ENCODE assay signal across 16 mouse cellular contexts in the genomic region with DNA sequence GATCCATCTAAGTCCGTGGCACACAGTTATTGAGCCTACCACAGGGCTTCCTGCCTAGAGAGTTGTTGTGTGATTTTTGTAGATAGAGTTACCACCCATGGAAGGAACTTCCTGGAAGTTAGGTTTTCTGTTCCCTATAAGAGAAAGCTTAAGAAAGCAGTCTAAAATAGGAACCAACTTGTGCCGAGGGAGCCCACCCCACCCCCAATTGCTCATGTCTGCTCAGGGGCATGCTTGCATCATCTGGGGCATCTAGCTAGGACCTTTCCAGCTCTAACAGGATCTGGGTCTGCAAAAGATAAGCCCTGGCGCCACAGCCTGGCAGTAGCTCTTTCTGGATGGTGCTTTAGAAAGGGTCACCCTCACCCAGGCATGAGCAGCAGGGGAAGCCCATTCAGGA. TPM values are rescaled to one million over a fixed set of nuclear protein-coding genes. Genes with fewer than 3 reads are reported as not detected.
A peak's percentile ranks its signal among the peaks of the same experiment; 100 is the strongest.
DNase-seq lines count a peak whose midpoint lies in the region; ATAC-seq and TF ChIP-seq lines count a peak whose summit lies in the region.
"Had no signal": no experiment of that assay in that cellular context is flagged by ENCODE, and none has a peak within 500 bp of the region (broad histone marks: within the 10 kb centered on the region; RNA-seq: fewer than 3 reads in every experiment).

No protein-coding gene starts in this region.

- DNase-seq in gastrocnemius, adult 2 months, result no peak
- DNase-seq in gastrocnemius, postnatal 4 days (ENCODE audit: low spot score in 2 of 2), result no peak
- DNase-seq in left cerebral cortex, postnatal 14 days (ENCODE audit: low spot score in 2 of 2), result peak; percentile 30 to 52
- no peak for DNase-seq in left cerebral cortex, adult 8-10 months (ENCODE audit: low spot score in 2 of 2)
- DNase-seq in cerebellum, adult 9-10 months, result no peak
- no peak for DNase-seq in gastrocnemius, postnatal 10 days
- DNase-seq: adrenal gland, adult 2 months; cerebellum, adult 2 months; kidney, postnatal 14 days; spleen, adult 18-20 months; thymus, adult 18-20 months had no signal

- TF ChIP-seq CTCF in gastrocnemius, adult 2 months (IDR thresholded peaks at IDR 0.05), result no peak

- intact Hi-C loops in gastrocnemius, adult 2 months (cut with DNase I), result no loop called here
- intact Hi-C loops in left cerebral cortex, postnatal 14 days (cut with DNase I), result no loop called here

- H3K27ac ChIP-seq in gastrocnemius, adult 2 months, result peak overlapping the region; percentile 46
- H3K27ac ChIP-seq: embryonic facial prominence, embryonic 15.5 days; hindbrain, embryonic 10.5 days; midbrain, embryonic 10.5 days had no signal

- H3K4me3 ChIP-seq in gastrocnemius, adult 2 months, result no peak overlapping the region
- H3K4me3 ChIP-seq: embryonic facial prominence, embryonic 15.5 days; hindbrain, embryonic 10.5 days; midbrain, embryonic 10.5 days had no signal

- peak; percentile 68 to 69 for ATAC-seq in hematopoietic stem cell, adult 5-6 weeks (replicated peaks in 1 of 2; ENCODE audit: insufficient read depth in 1 of 2, low FRiP score in 2 of 2, low TSS enrichment in 1 of 2, low read depth in 1 of 2, poor library complexity in 2 of 2, severe bottlenecking in 2 of 2)
- peak; percentile 55 for ATAC-seq in monocyte, adult 5-6 weeks (replicated peaks; ENCODE audit: insufficient number of reproducible peaks, low FRiP score, low TSS enrichment, poor library complexity, severe bottlenecking)

RNA-seq across cellular contexts. Expression of gene Ubtd1, which starts 24.1 kb away (rescaled TPM):
- total RNA-seq in gastrocnemius, adult 2 months (2021), result 10 to 100 TPM; 14.5 to 15.1 TPM
- total RNA-seq in gastrocnemius, postnatal 4 days (2021), result 10 to 100 TPM; 37.5 to 39.7 TPM
- total RNA-seq in left cerebral cortex, postnatal 14 days (2021), result 10 to 100 TPM; 11.2 to 12.8 TPM
- 10 to 100 TPM; 12.0 to 13.2 (median 12.5) TPM for total RNA-seq in left cerebral cortex, adult 8-10 months (2022)
- 3.3 and 14.9 TPM in 2 replicates for total RNA-seq in hematopoietic stem cell, adult 5-6 weeks (2017)
- total RNA-seq in monocyte, adult 5-6 weeks (2017), result 8.2 to 10.9 TPM (median 10.0 TPM) in 3 replicates
- total RNA-seq in gastrocnemius, postnatal 10 days (2021), result 10 to 100 TPM; 23.3 to 27.6 TPM

RNA-seq across cellular contexts. Expression of gene Mms19, which starts 24.7 kb away (rescaled TPM):
- total RNA-seq in gastrocnemius, adult 2 months (2021), result 10 to 100 TPM in 1 of 2 experiments, 1 to 10 TPM in 1; 8.8 to 10.5 TPM
- 10 to 100 TPM; 20.5 to 29.1 TPM for total RNA-seq in gastrocnemius, postnatal 4 days (2021)
- 10 to 100 TPM; 26.7 to 35.6 TPM for total RNA-seq in left cerebral cortex, postnatal 14 days (2021)
- total RNA-seq in left cerebral cortex, adult 8-10 months (2022), result 10 to 100 TPM; 29.3 to 43.8 (median 34.7) TPM
- total RNA-seq in hematopoietic stem cell, adult 5-6 weeks (2017), result 23.1 and 24.8 TPM in 2 replicates
- 18.6 to 55.2 TPM (median 41.6 TPM) in 3 replicates for total RNA-seq in monocyte, adult 5-6 weeks (2017)
- total RNA-seq in gastrocnemius, postnatal 10 days (2021), result 10 to 100 TPM in 1 of 2 experiments, 1 to 10 TPM in 1; 9.2 to 12.9 TPM

RNA-seq across cellular contexts. Expression of gene Ankrd2, which starts 30.2 kb away (rescaled TPM):
- total RNA-seq in gastrocnemius, adult 2 months (2021), result 100 to 1,000 TPM; 154 to 235 TPM
- total RNA-seq in gastrocnemius, postnatal 4 days (2021), result 10 to 100 TPM; 50.1 to 73.1 TPM
- under 1 TPM in 1 of 2 experiments, not detected in 1; 0.32 TPM for total RNA-seq in left cerebral cortex, postnatal 14 days (2021)
- under 1 TPM in 2 of 4 experiments, not detected in 2; 0.62 to 0.81 TPM for total RNA-seq in left cerebral cortex, adult 8-10 months (2022)
- not detected in 2 replicates for total RNA-seq in hematopoietic stem cell, adult 5-6 weeks (2017)
- total RNA-seq in monocyte, adult 5-6 weeks (2017), result not detected in 3 replicates
- total RNA-seq in gastrocnemius, postnatal 10 days (2021), result 10 to 100 TPM; 65.0 to 72.7 TPM

RNA-seq across cellular contexts. Expression of gene Hoga1, which starts 39.8 kb away (rescaled TPM):
- total RNA-seq in gastrocnemius, adult 2 months (2021), result 1 to 10 TPM; 2.9 to 3.1 TPM
- total RNA-seq in gastrocnemius, postnatal 4 days (2021), result 1 to 10 TPM; 7.1 to 8.8 TPM
- total RNA-seq in left cerebral cortex, postnatal 14 days (2021), result 1 to 10 TPM; 4.2 to 5.6 TPM
- 1 to 10 TPM; 4.8 to 6.0 (median 5.2) TPM for total RNA-seq in left cerebral cortex, adult 8-10 months (2022)
- 0.94 TPM in 1 of 2 replicates, not detected in the other for total RNA-seq in hematopoietic stem cell, adult 5-6 weeks (2017)
- not detected in 3 replicates for total RNA-seq in monocyte, adult 5-6 weeks (2017)
- total RNA-seq in gastrocnemius, postnatal 10 days (2021), result 1 to 10 TPM; 4.5 to 4.6 TPM

RNA-seq across cellular contexts. Expression of gene 4933411K16Rik, which starts 46.4 kb away (rescaled TPM):
- total RNA-seq in gastrocnemius, adult 2 months (2021), result under 1 TPM; 0.28 to 0.33 TPM
- under 1 TPM; 0.75 to 0.91 TPM for total RNA-seq in gastrocnemius, postnatal 4 days (2021)
- total RNA-seq in left cerebral cortex, postnatal 14 days (2021), result under 1 TPM; 0.57 to 0.68 TPM
- total RNA-seq in left cerebral cortex, adult 8-10 months (2022), result 1 to 10 TPM in 1 of 4 experiments, under 1 TPM in 3; 0.36 to 1.2 (median 0.84) TPM
- total RNA-seq in hematopoietic stem cell, adult 5-6 weeks (2017), result not detected in 2 replicates
- total RNA-seq in monocyte, adult 5-6 weeks (2017), result 0.43 to 0.67 TPM in 2 of 3 replicates, not detected in the other
- total RNA-seq in gastrocnemius, postnatal 10 days (2021), result under 1 TPM; 0.40 to 0.50 TPM

Comparison
In these comparisons a context has a peak if more than half of its experiments do, and no peak if none do; other contexts are left out.
1. DNase-seq: peak in left cerebral cortex, postnatal 14 days (2 of 2); none in gastrocnemius, adult 2 months (single experiment), gastrocnemius, postnatal 4 days (0 of 2), left cerebral cortex, adult 8-10 months (0 of 2), cerebellum, adult 9-10 months (single experiment) and gastrocnemius, postnatal 10 days (single experiment).
2. RNA of gene Ankrd2, which starts 30.2 kb away (total RNA-seq): 154 to 235 TPM in gastrocnemius, adult 2 months, 50.1 to 73.1 TPM in gastrocnemius, postnatal 4 days and 65.0 to 72.7 TPM in gastrocnemius, postnatal 10 days; 0.62 to 0.81 TPM in left cerebral cortex, adult 8-10 months, 0.32 TPM in left cerebral cortex, postnatal 14 days, not detected in hematopoietic stem cell, adult 5-6 weeks and not detected in monocyte, adult 5-6 weeks; every median in the first group is over 10 times any median in the second.